Mouse (Mus musculus): Measurements from ENCODE around the gene Fam129a.

GRCm38 (mm10) chr1:151544581-151544980 is 26.4 kb upstream of the Fam129a start:
- TF ChIP-seq CTCF (IDR thresholded peaks at IDR 0.05; ENCODE audit: insufficient read depth, low read length) (no peak), POLR2A (IDR thresholded peaks at IDR 0.05; ENCODE audit: borderline replicate concordance, extremely low read depth, low read depth, low read length) (no peak)
